Mouse (Mus musculus) naive thymus-derived CD4-positive, alpha-beta T cell, adult 2 months (primary cell): ENCODE measurements around the gene Mxra8.

Source experiments
- DNase-seq: peaks from one replicate; pipeline ENCODE4 v3.0.0-alpha.2; 2011; ENCODE audit warnings: low read depth

Mxra8 gene

GRCm38 (mm10) chr4:155863001-155863400, 23.5 kb downstream of the Mxra8 start, which contains the start of gene Tas1r3:
Gene Tas1r3 (minus strand): TSS chr4:155863362.
- no peak for DNase-seq

DNA sequence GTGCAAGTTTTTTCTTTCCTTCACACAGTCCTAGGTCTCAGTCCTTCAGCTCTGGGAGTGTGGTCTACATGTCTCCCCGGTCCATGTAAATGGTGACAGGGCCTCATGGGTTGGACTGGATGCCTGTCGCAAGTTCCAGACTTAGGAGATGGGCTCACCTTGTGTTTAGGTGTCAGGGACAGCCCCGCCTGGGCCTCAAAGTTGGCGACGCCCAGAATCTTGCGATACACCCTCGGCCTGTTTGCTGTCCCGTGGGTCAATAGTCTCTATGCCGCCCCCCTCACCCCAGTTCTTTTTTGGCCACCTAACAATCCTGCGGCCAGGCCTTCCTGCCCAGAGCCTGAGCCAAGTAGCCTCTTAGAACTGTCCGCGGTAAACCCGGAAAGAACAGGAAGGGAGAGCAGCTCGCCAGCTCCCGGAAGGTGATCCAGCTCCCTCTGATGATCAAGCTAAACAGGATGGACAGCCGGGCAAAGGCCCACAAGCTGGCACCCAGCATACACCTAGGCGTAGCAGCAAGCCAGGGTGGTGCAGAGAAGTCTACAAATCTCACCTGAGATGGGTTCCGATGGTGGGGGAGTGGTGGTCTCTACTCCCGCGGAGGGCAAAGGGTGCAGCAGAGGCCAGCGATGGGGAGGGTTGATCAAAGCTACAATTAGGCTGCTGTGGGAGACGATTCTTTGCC, 29.3 kb downstream of the Mxra8 start:
- DNase-seq: peak; percentile 20

DNA sequence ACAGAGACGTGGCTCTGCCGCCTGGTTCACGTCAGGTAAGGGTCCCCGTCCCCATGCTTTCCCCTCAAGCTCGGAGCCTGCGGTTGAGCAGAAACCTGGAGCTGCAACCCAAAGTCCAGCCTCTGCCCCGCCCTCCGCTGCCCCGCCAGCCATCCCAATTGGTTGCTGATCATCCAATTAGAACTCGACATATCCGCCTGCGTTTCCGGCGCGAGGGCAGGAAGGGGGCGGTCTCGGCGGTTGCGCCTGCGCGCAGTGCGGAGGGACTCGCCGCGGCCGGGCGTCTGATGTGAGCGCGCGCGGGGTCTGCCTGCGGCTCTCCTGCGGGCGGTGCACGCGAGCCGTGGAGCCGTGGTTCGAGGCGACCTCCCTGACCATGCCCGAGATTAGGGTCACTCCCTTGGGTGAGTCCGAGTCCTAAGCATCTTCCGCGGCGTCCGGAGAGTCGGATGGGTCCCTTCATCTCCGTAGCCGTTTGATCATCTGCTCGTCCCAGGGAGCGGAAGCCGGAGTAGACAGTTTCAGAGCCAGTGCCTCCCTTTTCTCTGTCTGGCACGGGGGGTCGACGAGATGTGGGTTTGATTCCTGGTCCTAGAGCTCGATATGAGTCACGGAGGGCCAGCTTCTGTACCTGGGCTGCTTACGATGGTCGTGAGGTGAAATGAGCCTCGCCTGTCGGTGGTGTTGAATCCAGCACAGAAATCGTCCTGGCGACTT, 30.0 kb downstream of the Mxra8 start, which contains the start of the genes Cptp and Ints11:
Cptp (minus strand) TSS at position 124 of the 717 bp plus-strand sequence.
Ints11 (plus strand) TSS at position 230 of the 717 bp plus-strand sequence.
- peak; percentile 95 for DNase-seq

GRCm38 (mm10) chr4:155871404-155871803, 31.9 kb downstream of the Mxra8 start:
- no peak for DNase-seq

DNA sequence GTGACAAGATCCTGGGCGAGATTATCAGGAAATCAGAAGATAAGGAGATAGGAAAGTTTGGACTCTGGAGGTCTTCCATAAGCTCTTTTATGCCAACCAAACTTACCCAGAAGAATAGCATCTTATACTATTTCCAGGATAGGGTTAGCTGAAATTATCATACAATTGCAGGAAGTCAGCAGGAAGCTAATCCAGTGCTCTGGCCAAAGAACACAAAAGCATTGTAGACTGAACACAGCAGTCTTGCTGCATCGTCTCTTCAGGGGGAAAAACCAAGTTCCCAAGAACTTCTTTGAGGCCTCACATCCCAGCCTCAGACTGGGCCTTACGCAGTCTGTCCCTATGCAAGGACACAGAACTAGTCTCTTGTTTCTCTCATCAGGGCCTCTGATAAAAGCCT, 44.1 kb downstream of the Mxra8 start:
- DNase-seq: no peak

DNA sequence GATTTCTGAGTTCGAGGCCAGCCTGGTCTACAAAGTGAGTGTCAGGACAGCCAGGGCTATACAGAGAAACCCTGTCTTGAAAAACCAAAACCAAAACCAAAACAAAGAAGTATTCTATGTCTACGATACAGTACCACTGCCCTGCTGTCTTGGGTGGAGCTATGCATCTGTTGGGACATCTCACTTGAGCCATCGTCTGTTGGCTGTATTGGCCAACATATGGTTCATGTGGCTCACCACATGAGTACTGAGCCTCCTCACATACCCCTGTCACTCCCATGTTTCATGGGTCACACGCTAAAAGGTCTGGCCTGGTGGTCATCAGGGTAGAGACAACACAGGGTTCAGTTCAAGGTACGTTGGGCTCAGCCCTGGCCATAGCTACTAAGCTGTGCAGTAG, 46.9 kb downstream of the Mxra8 start:
- DNase-seq: no peak

DNA sequence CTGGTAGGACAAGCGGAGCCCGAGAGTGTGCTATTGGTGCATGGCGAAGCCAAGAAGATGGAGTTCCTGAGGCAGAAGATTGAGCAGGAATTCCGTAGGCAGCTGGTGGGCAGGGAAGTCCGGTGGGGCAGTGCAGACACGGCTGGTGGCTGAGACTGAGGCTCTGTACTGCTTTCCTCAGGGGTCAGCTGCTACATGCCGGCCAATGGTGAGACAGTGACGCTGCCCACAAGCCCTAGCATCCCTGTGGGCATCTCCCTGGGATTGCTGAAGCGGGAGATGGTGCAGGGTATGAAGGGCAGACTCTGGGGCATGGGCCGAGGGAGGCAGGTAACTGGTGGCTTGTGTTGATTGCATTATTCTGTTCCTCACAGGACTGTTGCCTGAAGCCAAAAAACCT, 48.2 kb downstream of the Mxra8 start:
- no peak for DNase-seq

DNA sequence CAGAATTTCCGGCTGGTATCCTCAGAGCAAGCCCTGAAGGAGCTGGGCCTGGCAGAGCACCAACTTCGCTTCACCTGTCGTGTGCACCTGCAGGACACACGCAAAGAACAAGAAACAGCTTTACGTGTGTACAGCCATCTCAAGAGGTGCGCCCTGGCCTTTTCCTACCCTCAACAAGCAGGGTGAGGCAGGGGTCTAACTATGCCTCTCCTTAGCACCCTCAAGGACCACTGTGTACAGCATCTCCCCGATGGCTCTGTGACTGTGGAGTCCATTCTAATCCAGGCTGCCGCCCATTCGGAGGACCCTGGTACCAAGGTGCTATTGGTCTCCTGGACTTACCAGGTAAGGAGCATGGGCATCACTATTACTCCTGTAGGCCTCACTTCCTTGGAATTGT, 48.7 kb downstream of the Mxra8 start:
- no peak for DNase-seq

DNA sequence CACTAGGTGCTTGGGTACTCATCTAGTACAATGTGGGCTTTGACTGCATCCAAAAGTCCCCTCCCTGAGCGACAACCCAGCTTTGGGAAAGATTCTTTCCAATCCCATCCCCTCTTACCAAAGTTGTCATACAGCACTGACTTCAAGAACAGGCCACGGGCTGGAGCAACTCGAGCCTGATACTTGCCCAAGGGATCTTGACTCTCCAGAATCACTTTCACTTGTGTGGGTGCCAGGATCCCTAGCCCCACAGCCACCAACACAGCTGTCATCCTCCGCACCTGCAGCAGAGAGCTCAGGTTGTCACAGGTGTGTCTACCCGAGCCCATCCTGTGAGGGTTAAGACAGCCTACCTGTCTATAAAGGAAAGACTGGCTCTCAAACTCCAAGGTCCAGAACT, 49.8 kb downstream of the Mxra8 start:
- no peak for DNase-seq

GRCm38 (mm10) chr4:155891011-155891471, 51.6 kb downstream of the Mxra8 start:
- DNase-seq: no peak

GRCm38 (mm10) chr4:155891551-155892001, 52.1 kb downstream of the Mxra8 start, which contains the start of the genes Pusl1 and Acap3:
Gene Pusl1 (minus strand): TSS chr4:155891781.
Gene Acap3 (plus strand): TSS chr4:155891822.
- peak; percentile 98 for DNase-seq

- DNase-seq: peak; percentile 90
These were observed 52.5 kb downstream of the Mxra8 start for GRCm38 (mm10) chr4:155892017-155892416.

GRCm38 (mm10) chr4:155892438-155893211, 53.1 kb downstream of the Mxra8 start:
- no peak for DNase-seq

DNA sequence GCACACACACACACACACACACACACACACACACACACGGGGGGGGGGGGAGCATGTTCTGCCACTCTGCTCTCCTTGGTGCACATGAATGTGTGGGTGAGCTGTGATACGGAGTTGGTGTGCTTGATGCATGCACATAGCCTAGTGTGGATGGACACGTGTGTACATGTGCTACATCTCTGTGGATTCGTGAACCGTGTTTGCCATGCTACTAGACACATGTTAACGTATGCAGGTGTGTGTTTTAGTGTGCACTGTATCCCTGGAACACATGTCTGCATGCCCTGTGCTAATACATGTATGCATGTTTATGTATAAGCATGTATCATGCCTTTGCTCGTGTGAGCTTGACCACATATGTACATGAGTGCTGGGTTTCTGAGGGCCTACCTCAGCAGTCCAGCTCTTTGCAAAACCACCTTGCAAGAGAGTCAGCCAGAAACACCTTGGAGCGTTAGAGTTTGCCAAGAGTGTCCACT, 53.8 kb downstream of the Mxra8 start:
- DNase-seq: peak; percentile 26
